Mouse (Mus musculus) liver, embryonic 14.5 days (tissue): Measurements from ENCODE around the gene Palld. TPM values are rescaled to one million over a fixed set of nuclear protein-coding genes. Genes with fewer than 3 reads are reported as not detected.
A peak's percentile ranks its signal among the peaks of the same experiment; 100 is the strongest.

Experiments used
- ATAC-seq: fragments of 200-750 bp; cut with Nextera tagmentation; 2 replicates; pipeline ENCODE4 v1.8.0; 2017; ENCODE audit warnings: moderate number of reproducible peaks, mild to moderate bottlenecking, moderate library complexity; ENCODE audit not compliant: insufficient read depth
- DNase-seq, 3 experiments: peaks; one replicate each; pipeline ENCODE4 v3.0.0-alpha.2; 2012 to 2013; ENCODE audit warnings: low read depth in 3 of 3, low spot score in 3 of 3
- H3K27ac ChIP-seq: fragments of 300-500 bp; sonication (generic); 2 replicates; pipeline ENCODE4 v1.5.1; 2014; ENCODE audit warnings: moderate library complexity, mild to moderate bottlenecking, control low read depth, inconsistent platforms
- H3K27me3 ChIP-seq: fragments of 300-500 bp; sonication (generic); 2 replicates; pipeline ENCODE4 v1.6.1; 2014; ENCODE audit warnings: mild to moderate bottlenecking, low read length, moderate library complexity; ENCODE audit not compliant: control insufficient read depth, insufficient read depth
- H3K36me3 ChIP-seq: fragments of 300-500 bp; sonication (generic); replicated peaks from 2 replicates; pipeline ENCODE4 v1.6.1; 2014; ENCODE audit warnings: low read depth; ENCODE audit not compliant: control insufficient read depth, insufficient read depth
- H3K4me1 ChIP-seq, 2 experiments: fragments of 200-500 bp in 1 of 2; fragments of 300-500 bp in 1 of 2; sonication (generic) in 1 of 2; replicated peaks; 2 replicates each; pipeline ENCODE4 v1.6.1; 2012 to 2014; ENCODE audit warnings: antibody characterized with exemption in 1 of 2, inconsistent platforms in 1 of 2, low read length in 1 of 2; ENCODE audit not compliant: control insufficient read depth in 2 of 2, insufficient read depth in 2 of 2
- H3K4me2 ChIP-seq: fragments of 300-500 bp; sonication (generic); 2 replicates; pipeline ENCODE4 v1.6.1; 2014; ENCODE audit warnings: low read depth, mild to moderate bottlenecking, control low read depth, moderate library complexity
- H3K4me3 ChIP-seq, 2 experiments: fragments of 200-500 bp in 1 of 2; fragments of 300-500 bp in 1 of 2; sonication (generic) in 1 of 2; 2 replicates each; pipeline ENCODE4 v1.5.1; 2012 to 2014; ENCODE audit warnings: low read depth in 2 of 2, low read length in 2 of 2, mild to moderate bottlenecking in 2 of 2, control low read depth in 1 of 2, inconsistent platforms in 1 of 2, moderate library complexity in 1 of 2; ENCODE audit not compliant: insufficient read depth in 1 of 2
- H3K9ac ChIP-seq: fragments of 300-500 bp; sonication (generic); replicated peaks from 2 replicates; pipeline ENCODE4 v1.6.1; 2014; ENCODE audit warnings: mild to moderate bottlenecking, control low read depth, moderate library complexity
- H3K9me3 ChIP-seq: fragments of 300-500 bp; sonication (generic); 2 replicates; pipeline ENCODE4 v1.6.1; 2016; ENCODE audit warnings: low read length, mixed read lengths; ENCODE audit not compliant: control insufficient read depth
- CTCF ChIP-seq: IDR thresholded peaks from 2 replicates; pipeline ENCODE4 v1.5.1; 2016; ENCODE audit warnings: antibody characterized with exemption, low read depth, control low read depth
- EP300 ChIP-seq: IDR thresholded peaks from 2 replicates; pipeline ENCODE4 v1.6.1; 2016; ENCODE audit warnings: antibody characterized with exemption, low read depth
- WGBS: fragments of 180-500 bp; shearing (Covaris S2); extraction: QIAGEN DNeasy Blood & Tissue Kit; methylation state at CpG from one replicate; pipeline ENCODE4 v1.1.7; 2014; ENCODE audit not compliant: insufficient replicate concordance; 5-methylcytosine and 5-hydroxymethylcytosine counted together
- polyA plus RNA-seq, 2 experiments: library from polyadenylated mRNA; depleted of rRNA in 1 of 2; stranded (reverse) in 1 of 2; unstranded in 1 of 2; fragments of >200 nt; fragmentation: Nextera tagmentation in 1 of 2; extraction: Ambion mirVana in 1 of 2; gene quantifications; 2 replicates each; pipeline versions ENCODE4 v1.2.1 to v1.2.3; 2012 to 2014

The Palld gene
- polyA plus RNA-seq, 2 experiments, result 1.8 to 2.9 TPM

GRCm38 (mm10) chr8:61700932-61701681, 201.4 kb downstream of the Palld start:
- no peak for TF ChIP-seq CTCF
- no peak for TF ChIP-seq EP300
- DNase-seq, result no peak

GRCm38 (mm10) chr8:61700298-61700697, 202.2 kb downstream of the Palld start:
- H3K27me3 ChIP-seq, result no peaks in the 10 kb centered on the region
- H3K9ac ChIP-seq, result no peak overlapping the region
- no peaks in the 10 kb centered on the region for H3K9me3 ChIP-seq
- 70% methylated on average over 1 of the region's 1 CpGs for WGBS
- H3K36me3 ChIP-seq, result no peaks in the 10 kb centered on the region
- no peak overlapping the region for H3K27ac ChIP-seq
- no peak for ATAC-seq
- H3K4me1 ChIP-seq, result no peaks in the 10 kb centered on the region
- H3K4me2 ChIP-seq, result no peak overlapping the region
- DNase-seq, result no peak
- H3K4me3 ChIP-seq, result no peak overlapping the region
- TF ChIP-seq EP300 (no peak), CTCF (peak; percentile 52)

More at GRCm38 (mm10) chr8:61700932-61701681, 201.4 kb downstream of the Palld start:
- H3K4me3 ChIP-seq, result no peak overlapping the region
- WGBS, result 53% methylated on average over 9 of the region's 9 CpGs
- no peak overlapping the region for H3K27ac ChIP-seq
- no peak overlapping the region for H3K4me2 ChIP-seq
- H3K36me3 ChIP-seq, result no peaks in the 10 kb centered on the region
- no peaks in the 10 kb centered on the region for H3K9me3 ChIP-seq
- ATAC-seq, result no peak
- H3K27me3 ChIP-seq, result no peaks in the 10 kb centered on the region
- no peak overlapping the region for H3K9ac ChIP-seq
- H3K4me1 ChIP-seq, result no peaks in the 10 kb centered on the region

GRCm38 (mm10) chr8:61698959-61699358, 203.5 kb downstream of the Palld start:
- H3K9ac ChIP-seq, result no peak overlapping the region
- no peaks in the 10 kb centered on the region for H3K36me3 ChIP-seq
- TF ChIP-seq CTCF (peak; percentile 25; the same call in 1 of the 2 replicates), EP300 (no peak)
- no peak for ATAC-seq
- H3K4me1 ChIP-seq, result no peaks in the 10 kb centered on the region
- no peak overlapping the region for H3K27ac ChIP-seq
- no peaks in the 10 kb centered on the region for H3K9me3 ChIP-seq
- DNase-seq, result no peak
- no peak overlapping the region for H3K4me3 ChIP-seq
- 54% methylated on average over 2 of the region's 2 CpGs for WGBS
- H3K4me2 ChIP-seq, result no peak overlapping the region
- H3K27me3 ChIP-seq, result no peaks in the 10 kb centered on the region

GRCm38 (mm10) chr8:61697728-61698385, 204.6 kb downstream of the Palld start:
- no peaks in the 10 kb centered on the region for H3K4me1 ChIP-seq
- no peak overlapping the region for H3K4me2 ChIP-seq
- WGBS, result 77% methylated on average over 7 of the region's 7 CpGs
- no peak overlapping the region for H3K27ac ChIP-seq
- H3K4me3 ChIP-seq, result no peak overlapping the region
- no peaks in the 10 kb centered on the region for H3K27me3 ChIP-seq
- H3K9me3 ChIP-seq, result no peaks in the 10 kb centered on the region
- no peak for ATAC-seq
- H3K36me3 ChIP-seq, result no peaks in the 10 kb centered on the region
- no peak for DNase-seq
- H3K9ac ChIP-seq, result no peak overlapping the region
- TF ChIP-seq CTCF, result no peak
- TF ChIP-seq EP300, result no peak

GRCm38 (mm10) chr8:61696846-61697455, 205.5 kb downstream of the Palld start:
- H3K4me3 ChIP-seq, result no peak overlapping the region
- DNase-seq (no peak), ATAC-seq (no peak)
- no peak overlapping the region for H3K27ac ChIP-seq
- 61% methylated on average over 2 of the region's 2 CpGs for WGBS
- H3K9ac ChIP-seq, result no peak overlapping the region
- no peaks in the 10 kb centered on the region for H3K27me3 ChIP-seq
- no peaks in the 10 kb centered on the region for H3K4me1 ChIP-seq
- H3K36me3 ChIP-seq, result no peaks in the 10 kb centered on the region
- TF ChIP-seq CTCF (no peak), EP300 (no peak)
- H3K4me2 ChIP-seq, result no peak overlapping the region
- H3K9me3 ChIP-seq, result no peaks in the 10 kb centered on the region
